Mouse (Mus musculus) heart, adult 2 months (tissue): ENCODE measurements around the gene Il6ra.

Experiments
- CTCF ChIP-seq: fragments of 200-600 bp; IDR thresholded peaks from 2 replicates; pipeline ENCODE4 v1.8.1; 2022; ENCODE audit warnings: antibody characterized with exemption, mild to moderate bottlenecking, moderate library complexity
- EP300 ChIP-seq: fragments of 200-500 bp; IDR thresholded peaks from 2 replicates; pipeline ENCODE4 v1.6.1; 2011; ENCODE audit warnings: low read depth, low read length, control low read depth; ENCODE audit not compliant: insufficient read depth
- POLR2A ChIP-seq: fragments of 200-500 bp; IDR thresholded peaks from 2 replicates; pipeline ENCODE4 v1.6.1; 2011; ENCODE audit warnings: mild to moderate bottlenecking, low read depth, low read length, control low read depth; ENCODE audit not compliant: insufficient read depth

- no peak for TF ChIP-seq CTCF
- TF ChIP-seq POLR2A = no peak
- no peak for TF ChIP-seq EP300
Measured at GRCm38 (mm10) chr3:89959435-89959834, 46.4 kb upstream of the Il6ra start.
